Mouse (Mus musculus) kidney, adult 11 months (tissue): ENCODE results near the gene Ganab.
A peak's percentile ranks its signal among the peaks of the same experiment; 100 is the strongest.
"Not testable (repeated sequence)": the region's sequence is repeated elsewhere in the genome, so short reads cannot be mapped to it uniquely, and the experiment has no call there.

Source experiments
- DNase-seq: peaks from one replicate; pipeline ENCODE4 v3.0.0; 2022

The Ganab gene

DNA sequence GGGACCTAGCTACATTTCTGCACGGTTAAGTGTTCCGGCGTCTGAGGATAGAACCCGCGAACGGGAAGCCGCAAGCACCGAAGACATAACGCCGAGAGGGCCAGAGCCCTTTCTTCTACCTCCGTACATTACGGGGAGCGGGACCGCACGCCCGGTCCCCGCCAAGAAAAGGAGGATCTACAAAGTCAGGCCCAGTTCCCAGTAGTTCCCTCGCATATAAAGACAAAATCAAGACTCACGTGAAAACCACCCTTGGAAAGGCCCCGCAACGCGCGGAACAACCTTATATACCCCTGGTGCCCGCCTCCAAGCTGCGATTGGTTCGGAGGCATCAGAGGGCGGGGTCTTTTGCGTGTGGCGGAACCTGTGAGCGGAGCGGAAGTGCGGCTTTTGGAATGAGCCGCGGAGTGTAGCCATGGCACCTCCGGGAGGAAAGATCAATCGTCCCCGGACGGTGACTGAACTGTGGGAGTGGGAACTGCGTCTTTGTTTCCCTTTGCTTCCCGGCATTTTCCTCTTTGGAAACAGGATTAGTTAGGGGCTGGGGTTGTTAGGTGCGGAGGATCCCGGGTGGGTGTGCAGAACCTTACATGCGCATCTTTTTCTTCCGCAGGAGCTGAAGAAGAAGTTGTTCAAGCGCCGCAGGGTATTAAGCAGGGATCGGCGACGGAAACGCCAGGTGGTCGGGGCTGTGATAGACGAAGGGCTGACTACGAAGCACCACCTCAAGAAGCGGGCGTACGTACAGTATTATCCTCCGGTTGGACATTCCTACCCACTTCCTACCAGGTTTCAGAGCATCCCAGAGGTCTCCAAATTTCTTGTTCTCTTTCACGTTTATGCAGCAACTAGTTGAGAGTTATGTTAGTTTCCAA, 9.1 kb upstream of the Ganab start, which contains the start of the genes 1810009A15Rik and Gm49416:
1810009A15Rik (plus strand) TSS at position 343 of the 875 bp plus-strand sequence.
Gm49416 (plus strand) TSS at position 416 of the 875 bp plus-strand sequence.
- peak; percentile 93 for DNase-seq

DNA sequence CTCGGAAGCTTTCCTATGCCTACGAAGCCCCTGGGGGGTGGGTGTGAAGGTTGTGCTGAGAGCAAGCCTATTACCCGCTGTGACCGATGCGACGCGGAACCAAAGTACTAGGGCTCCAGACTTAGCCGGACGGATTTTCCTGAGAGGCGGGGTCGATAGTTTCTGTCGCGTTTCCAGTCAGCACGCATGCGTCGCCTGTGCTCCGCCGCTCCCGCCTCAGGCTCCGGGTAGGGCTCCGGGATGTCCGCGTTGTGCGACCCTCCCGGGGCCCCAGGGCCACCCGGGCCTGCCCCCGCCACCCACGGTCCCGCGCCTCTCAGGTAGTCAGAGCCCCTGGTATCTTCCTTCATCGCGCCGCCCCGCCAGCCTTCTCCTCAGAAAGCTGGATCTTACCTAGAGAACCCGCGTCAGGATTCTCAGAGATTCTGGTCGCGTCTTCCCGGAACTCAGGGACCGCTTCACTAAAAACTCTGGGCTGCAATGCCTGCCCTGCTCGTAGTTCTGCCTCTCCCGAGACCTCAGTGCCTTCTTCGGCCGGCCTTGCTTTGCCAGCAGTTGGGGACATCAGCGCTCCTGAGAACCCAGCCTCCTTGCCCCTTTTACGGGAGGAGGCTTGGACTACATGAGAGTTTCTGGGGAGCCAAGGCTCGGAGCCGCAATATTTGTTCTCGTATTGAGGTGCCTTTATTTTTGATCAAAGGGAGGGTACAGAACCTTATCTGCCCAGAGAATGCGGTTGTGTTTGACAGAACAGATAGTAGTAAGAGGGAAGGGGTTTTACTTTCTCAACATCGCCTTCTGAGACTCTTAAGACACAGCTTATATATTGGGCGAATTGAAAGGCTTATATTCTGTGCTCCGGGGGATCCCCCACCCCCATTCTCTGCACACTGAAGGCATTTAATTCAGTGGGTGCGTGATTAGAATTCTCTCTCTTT, 4.8 kb upstream of the Ganab start, which contains the start of gene Ints5:
Ints5 (plus strand) TSS at position 177 of the 938 bp plus-strand sequence.
- peak; percentile 75 for DNase-seq

DNA sequence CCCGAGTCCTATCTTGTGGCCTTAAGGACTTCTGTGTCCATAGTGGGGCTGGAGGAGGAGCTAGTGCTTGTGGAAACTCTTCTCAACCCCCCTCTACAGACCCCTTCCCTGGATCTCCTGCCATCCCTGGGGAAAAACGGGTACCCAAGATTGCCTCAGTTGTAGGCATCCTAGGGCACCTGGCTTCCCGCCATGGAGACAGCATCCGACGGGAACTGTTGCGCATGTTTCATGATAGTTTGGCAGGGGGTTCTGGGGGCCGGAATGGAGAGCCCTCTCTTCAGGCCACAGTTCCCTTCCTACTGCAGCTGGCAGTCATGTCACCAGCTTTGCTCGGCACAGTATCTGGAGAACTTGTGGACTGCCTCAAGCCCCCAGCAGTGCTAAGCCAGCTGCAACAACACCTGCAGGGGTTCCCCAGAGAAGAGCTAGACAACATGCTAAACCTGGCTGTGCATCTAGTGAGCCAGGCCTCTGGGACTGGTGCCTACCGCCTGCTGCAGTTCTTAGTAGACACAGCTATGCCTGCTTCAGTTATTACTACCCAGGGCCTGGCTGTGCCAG, 2.4 kb upstream of the Ganab start:
- no peak for DNase-seq

DNA sequence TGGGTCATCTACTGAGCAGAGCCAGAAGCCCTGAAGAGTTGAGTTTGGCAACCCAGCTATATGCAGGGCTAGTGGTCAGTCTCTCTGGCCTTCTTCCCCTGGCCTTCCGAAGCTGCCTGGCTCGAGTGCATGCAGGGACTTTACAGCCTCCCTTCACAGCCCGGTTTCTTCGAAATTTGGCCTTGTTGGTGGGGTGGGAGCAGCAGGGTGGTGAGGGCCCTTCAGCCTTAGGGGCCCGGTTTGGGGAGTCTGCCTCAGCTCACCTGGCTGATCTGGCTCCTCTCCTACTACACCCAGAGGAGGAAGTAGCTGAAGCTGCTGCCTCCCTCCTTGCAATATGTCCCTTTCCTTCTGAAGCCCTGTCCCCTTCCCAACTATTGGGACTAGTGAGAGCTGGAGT, 1.6 kb upstream of the Ganab start:
- not testable (repeated sequence) for DNase-seq

DNA sequence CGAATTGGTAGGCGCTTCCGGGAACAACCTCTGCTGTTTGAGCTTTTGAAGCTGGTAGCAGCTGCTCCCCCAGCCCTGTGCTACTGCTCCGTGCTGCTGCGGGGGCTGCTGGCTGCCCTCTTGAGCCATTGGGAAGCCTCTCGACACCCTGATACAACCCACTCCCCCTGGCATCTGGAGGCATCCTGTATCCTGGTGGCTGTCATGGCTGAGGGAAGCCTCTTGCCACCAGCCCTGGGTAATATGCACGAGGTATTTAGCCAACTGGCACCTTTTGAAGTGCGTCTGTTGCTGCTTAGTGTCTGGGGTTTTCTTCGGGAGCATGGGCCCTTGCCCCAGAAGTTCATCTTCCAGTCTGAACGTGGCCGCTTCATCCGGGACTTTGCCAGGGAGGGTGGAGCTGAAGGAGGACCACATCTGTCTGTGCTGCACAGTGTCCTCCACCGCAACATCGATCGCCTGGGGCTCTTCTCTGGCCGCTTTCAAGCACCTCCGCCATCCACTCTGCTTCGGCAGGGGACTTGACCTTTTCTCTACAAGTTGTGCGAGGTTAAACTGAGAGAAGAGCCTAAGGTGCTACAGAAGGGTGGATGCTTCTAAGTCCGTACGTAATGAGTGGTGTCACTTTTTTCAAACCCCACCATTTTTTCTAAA, 533 bp upstream of the Ganab start:
- peak; percentile 55 for DNase-seq

DNA sequence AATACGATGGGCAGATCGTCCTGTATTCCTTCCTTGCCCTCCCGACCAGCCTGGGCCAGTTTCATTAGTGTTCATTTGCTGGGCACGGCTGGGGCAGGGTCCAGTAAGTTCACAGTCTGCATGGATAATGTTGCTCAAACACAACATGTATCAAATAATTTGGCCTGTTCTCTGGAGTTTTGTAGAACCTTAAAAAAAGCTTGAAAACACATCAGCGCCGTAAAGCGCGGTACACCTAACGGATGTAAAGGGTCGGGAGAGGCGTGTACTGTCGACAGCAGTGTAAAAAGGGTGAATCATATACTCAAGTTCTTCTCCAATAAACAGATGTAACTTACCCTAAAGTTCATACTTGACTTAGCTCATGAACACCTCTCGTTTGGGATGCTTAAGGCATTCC, 705 bp downstream of the Ganab start:
- DNase-seq = no peak

DNA sequence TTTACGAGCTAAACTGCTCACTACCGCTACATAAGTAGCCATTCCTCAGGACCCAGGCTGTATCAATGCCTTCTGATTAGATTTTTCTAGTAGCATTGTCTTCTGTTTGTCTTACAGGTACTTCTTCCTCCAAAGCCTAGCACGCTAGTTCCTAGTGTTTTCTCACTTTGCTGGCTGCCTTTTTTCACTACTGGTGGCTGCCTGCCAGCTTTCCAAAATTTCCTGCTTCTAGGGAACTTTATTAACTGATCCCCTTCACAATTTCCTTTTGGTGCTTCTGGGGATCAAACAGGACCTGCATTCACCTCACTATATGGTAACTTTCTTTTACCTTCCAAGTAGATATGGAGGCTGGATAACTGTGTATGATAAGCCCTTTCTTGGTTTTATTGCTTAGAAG, 1.2 kb downstream of the Ganab start:
- DNase-seq = no peak

DNA sequence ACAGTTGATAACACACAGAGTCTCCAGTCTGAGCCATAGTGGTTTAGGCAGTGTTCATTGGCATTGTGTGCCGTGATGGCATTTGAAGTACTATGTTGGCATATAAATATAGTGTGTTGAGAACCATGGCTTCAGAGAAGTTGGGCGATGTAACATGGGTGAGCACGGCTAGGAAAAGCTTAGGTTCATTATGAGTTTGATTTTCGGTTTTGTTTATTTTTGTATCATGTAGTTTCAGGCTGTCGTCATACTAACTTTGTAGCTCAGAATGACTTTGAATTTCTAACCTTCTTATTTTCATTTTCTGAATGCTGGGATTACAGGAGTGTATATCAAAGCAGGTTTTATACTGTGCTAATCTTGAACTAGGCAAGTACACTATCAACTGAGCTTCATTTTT, 5.5 kb downstream of the Ganab start:
- no peak for DNase-seq

- no peak for DNase-seq
These were observed 10.7 kb downstream of the Ganab start for GRCm38 (mm10) chr19:8908531-8908930.

- no peak for DNase-seq
These were observed 13.9 kb downstream of the Ganab start for GRCm38 (mm10) chr19:8911810-8912209.

DNA sequence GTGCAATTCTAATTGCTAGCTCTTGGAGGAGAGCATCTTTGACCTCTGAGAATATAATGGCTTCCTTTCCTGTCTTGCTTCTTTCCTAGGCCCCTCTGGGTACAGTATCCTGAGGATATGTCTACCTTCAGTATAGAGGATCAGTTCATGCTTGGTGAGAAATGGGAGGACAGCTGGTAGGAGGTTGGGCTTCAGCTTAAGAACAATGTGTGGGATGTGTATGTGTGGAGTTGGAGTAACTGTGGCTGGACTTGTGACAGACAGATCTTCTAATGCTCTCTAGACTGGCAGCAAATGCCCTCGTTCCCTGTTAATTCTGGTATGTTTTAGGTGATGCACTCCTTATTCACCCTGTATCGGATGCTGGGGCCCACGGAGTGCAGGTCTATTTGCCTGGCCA, 16.3 kb downstream of the Ganab start:
- DNase-seq = no peak

GRCm38 (mm10) chr19:8919000-8919399, 21.1 kb downstream of the Ganab start:
- no peak for DNase-seq

DNA sequence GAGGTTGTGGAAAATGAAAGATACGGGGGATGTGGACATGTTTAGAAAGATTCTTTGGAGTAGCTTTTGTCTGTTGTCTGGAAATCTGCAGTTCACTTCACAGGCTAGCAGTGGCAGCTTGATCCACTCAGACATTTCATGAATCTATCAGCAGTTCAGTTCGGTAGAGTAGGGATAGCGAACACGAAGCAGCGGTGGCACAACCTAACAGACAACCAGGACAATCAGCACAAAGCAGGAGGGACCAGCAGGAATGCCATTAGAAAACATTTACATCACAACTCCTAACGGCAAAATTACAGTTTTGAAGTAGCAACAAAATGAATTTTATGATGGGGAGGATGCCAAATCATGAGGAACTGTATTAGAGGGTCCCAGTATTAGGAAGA, 21.8 kb downstream of the Ganab start:
- no peak for DNase-seq

GRCm38 (mm10) chr19:8920073-8920736, 22.3 kb downstream of the Ganab start, which contains the start of gene B3gat3:
B3gat3 (plus strand) TSS chr19:8920374.
- peak; percentile 97 for DNase-seq

- no peak for DNase-seq
These were observed 23.0 kb downstream of the Ganab start for GRCm38 (mm10) chr19:8920836-8921291.

GRCm38 (mm10) chr19:8921741-8922140, 23.9 kb downstream of the Ganab start:
- DNase-seq = no peak

DNA sequence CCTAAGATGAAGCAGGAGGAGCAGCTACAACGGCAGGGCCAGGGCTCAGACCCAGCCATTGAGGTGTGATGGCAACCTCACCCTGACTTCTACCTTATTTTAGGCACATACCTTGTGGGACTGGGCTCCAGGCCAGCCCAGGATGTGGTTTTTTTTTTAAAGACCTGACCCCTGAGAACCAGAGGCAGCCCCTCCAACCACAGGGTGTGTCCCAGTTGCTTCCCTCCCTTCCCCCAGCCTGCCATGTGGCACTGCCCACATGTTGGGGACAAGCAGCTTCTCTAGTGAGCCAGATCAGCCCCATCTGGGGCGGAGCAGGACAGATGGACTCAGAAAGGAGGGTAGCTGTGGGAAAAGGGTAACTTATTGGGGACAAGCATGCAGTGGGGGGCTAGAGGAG, 28.9 kb downstream of the Ganab start:
- DNase-seq = no peak

DNA sequence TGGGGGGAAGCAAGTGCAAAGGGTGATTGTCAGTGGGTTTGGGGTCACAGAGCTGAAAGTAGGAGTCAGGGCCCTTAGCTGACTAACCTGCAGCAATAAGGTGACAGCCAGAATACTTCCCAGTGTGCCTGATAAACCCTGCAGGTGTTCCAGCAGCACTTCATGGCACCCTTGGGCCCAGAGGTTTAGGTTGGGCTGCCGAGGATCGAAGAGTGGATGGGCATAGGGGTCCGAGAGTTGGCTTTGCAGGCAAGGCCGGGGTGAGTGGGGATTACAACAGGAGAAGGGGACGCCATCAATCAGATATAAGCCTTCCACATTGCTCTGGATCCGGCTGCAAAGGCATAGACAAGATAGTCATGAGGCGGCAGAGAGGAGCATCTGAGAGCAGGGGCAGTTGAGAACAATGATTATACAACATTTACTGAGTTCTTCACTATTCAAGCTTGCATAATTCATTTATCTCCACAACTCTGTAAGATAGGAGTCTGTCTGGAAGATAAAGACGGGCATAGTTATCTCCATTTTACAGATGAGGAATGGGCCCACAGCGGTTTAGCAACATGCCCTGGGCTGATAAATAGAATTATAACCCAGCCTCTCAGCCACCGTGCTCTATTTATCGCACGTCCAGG, 30.1 kb downstream of the Ganab start:
- no peak for DNase-seq

DNA sequence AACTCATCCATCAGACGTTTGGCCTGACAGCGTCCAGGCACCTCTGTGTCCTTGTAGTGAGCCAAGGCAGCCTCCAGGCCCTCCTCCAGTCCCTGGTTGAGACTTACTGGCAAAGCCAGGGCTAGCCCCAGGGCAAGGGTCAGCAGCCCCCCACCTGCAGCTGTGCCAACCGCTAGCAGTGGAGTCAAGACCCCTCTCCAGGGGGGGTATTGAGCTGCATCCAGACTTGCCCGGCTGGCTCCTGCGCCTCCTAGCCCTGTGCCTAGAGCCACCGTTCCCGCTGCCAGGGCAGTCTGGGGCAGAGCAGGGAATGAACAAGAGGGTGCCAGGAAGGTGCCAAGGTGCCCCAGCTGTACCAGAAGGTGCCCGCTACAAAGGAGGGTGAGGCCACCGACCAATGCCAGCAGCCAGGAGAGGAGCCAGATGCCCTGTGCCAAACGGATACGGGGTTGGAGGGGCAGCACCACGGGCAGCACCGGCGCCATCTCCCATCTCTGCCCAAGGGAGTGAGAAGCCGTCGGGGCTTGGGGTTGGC, 30.9 kb downstream of the Ganab start:
- no peak for DNase-seq

DNA sequence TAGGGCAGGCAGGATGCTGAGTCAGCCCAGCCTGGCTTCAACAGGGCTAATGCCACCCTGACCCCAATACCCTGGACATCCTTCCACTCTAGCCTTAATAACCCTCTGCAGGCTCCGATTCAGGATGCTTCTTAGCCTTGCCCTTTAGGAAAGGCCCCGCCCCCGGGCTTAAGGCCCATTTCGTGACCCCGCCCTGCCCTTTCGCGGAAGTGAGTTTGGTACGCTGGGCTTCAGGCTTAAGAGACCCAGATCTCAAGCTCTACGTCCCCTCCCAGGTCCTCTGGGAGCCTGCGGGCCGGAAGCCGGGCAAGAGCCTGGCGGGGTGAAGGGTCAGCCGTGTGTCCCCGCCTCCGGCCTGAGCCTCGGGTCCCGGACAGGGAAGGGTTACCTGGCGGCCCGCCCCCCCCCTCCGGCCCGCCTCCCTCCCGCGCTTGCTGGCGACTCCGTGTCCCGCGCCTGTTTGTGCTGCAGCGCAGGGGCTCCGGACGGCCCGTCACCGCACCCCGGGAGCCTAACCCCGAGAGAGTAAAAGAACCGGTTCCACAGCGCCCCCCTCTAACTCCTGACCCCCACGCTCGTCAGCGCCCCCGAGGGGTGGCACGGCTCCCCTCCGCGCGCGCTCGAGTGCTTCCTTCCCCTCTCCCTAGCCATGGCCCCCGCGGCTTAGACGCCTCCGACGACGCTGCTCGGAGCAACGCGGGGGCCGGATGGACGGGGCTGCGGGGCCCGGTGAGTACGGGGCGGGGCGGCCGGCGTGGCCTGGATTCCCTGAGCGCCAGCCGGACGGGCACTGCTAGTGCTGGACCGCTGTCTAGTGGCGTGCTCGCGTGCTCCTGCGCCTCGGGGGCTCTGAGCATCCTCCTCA, 31.6 kb downstream of the Ganab start, which contains the start of the genes Rom1 and Eml3:
Rom1 (minus strand) TSS at position 133 of the 865 bp plus-strand sequence.
Eml3 (plus strand) TSS at position 329 of the 865 bp plus-strand sequence.
- DNase-seq = peak; percentile 93
